Mouse (Mus musculus) midbrain, embryonic 16.5 days (tissue): ENCODE data around the gene Cetn3. TPM values are rescaled to one million over a fixed set of nuclear protein-coding genes. Genes with fewer than 3 reads are reported as not detected.

Experiments used
- ATAC-seq: fragments of 200-750 bp; cut with Nextera tagmentation; 2 replicates; pipeline ENCODE4 v1.8.0; 2017; ENCODE audit warnings: moderate TSS enrichment
- H3K27ac ChIP-seq: fragments of 300-500 bp; sonication (generic); 2 replicates; pipeline ENCODE4 v1.5.1; 2014; ENCODE audit warnings: mild to moderate bottlenecking, low read length, mixed read lengths
- H3K27me3 ChIP-seq: fragments of 300-500 bp; sonication (generic); 2 replicates; pipeline ENCODE4 v1.6.1; 2014; ENCODE audit warnings: low read depth, low read length, mixed read lengths; ENCODE audit not compliant: control insufficient read depth, insufficient read depth
- H3K36me3 ChIP-seq: fragments of 300-500 bp; sonication (generic); 2 replicates; pipeline ENCODE4 v1.6.1; 2014; ENCODE audit warnings: mild to moderate bottlenecking, low read length, moderate library complexity, mixed read lengths; ENCODE audit not compliant: control insufficient read depth, insufficient read depth
- H3K4me1 ChIP-seq: fragments of 300-500 bp; sonication (generic); 2 replicates; pipeline ENCODE4 v1.6.1; 2014; ENCODE audit warnings: mild to moderate bottlenecking, low read length, mixed read lengths; ENCODE audit not compliant: control insufficient read depth, insufficient read depth
- H3K4me2 ChIP-seq: fragments of 300-500 bp; sonication (generic); 2 replicates; pipeline ENCODE4 v1.6.1; 2014; ENCODE audit warnings: mild to moderate bottlenecking, low read length, mixed read lengths
- H3K4me3 ChIP-seq: fragments of 300-500 bp; sonication (generic); 2 replicates; pipeline ENCODE4 v1.5.1; 2014; ENCODE audit warnings: low read depth, mild to moderate bottlenecking, low read length, moderate library complexity, mixed read lengths
- H3K9ac ChIP-seq: fragments of 300-500 bp; sonication (generic); 2 replicates; pipeline ENCODE4 v1.6.1; 2014; ENCODE audit warnings: low read depth, low read length, mixed read lengths
- H3K9me3 ChIP-seq: fragments of 300-500 bp; sonication (generic); replicated peaks from 2 replicates; pipeline ENCODE4 v1.6.1; 2014; ENCODE audit warnings: mild to moderate bottlenecking, low read length, mixed read lengths; ENCODE audit not compliant: control insufficient read depth, poor library complexity, severe bottlenecking
- WGBS: fragments of 180-500 bp; shearing (Covaris S2); extraction: QIAGEN DNeasy Blood & Tissue Kit; methylation state at CpG from one replicate; pipeline ENCODE4 v1.1.7; 2014; 5-methylcytosine and 5-hydroxymethylcytosine counted together
- polyA plus RNA-seq: library from polyadenylated mRNA; unstranded; fragments of >200 nt; fragmentation: Nextera tagmentation; extraction: Ambion mirVana; gene quantifications from 2 replicates; pipeline ENCODE4 v1.2.1, GENCODE M21; 2015

Cetn3 gene
- polyA plus RNA-seq, 1 experiment from 2014 or later, result 218 TPM

- Histone ChIP-seq H3K4me3 (no peak overlapping the region), H3K27me3 (no peaks in the 10 kb centered on the region), H3K4me2 (peak overlapping the region; percentile 44), H3K9ac (no peak overlapping the region), H3K4me1 (no peaks in the 10 kb centered on the region), H3K9me3 (no peaks in the 10 kb centered on the region), H3K36me3 (no peaks in the 10 kb centered on the region), H3K27ac (no peak overlapping the region)
- ATAC-seq, result peak; percentile 72
- WGBS, result 29% methylated on average over 14 of the region's 14 CpGs
These were observed 21.2 kb upstream of the Cetn3 start for GRCm38 (mm10) chr13:81761566-81762186.

- Histone ChIP-seq H3K4me1 (no peaks in the 10 kb centered on the region), H3K9ac (no peak overlapping the region), H3K36me3 (no peaks in the 10 kb centered on the region), H3K27ac (no peak overlapping the region), H3K27me3 (no peaks in the 10 kb centered on the region), H3K4me3 (no peak overlapping the region), H3K4me2 (no peak overlapping the region), H3K9me3 (no peaks in the 10 kb centered on the region)
- WGBS, result 84% methylated on average over 5 of the region's 5 CpGs
- no peak for ATAC-seq
These were observed 18.7 kb upstream of the Cetn3 start for GRCm38 (mm10) chr13:81764173-81764572.

- peak; percentile 87 for ATAC-seq
- Histone ChIP-seq H3K27ac (no peak overlapping the region), H3K4me3 (no peak overlapping the region), H3K27me3 (no peaks in the 10 kb centered on the region), H3K4me2 (no peak overlapping the region), H3K9me3 (no peaks in the 10 kb centered on the region), H3K36me3 (no peaks in the 10 kb centered on the region), H3K4me1 (no peaks in the 10 kb centered on the region), H3K9ac (no peak overlapping the region)
- 70% methylated on average over 7 of the region's 7 CpGs for WGBS
These were observed 15.7 kb upstream of the Cetn3 start for GRCm38 (mm10) chr13:81767038-81767659.

GRCm38 (mm10) chr13:81776217-81776616 lies 6.7 kb upstream of the Cetn3 start:
- H3K27ac ChIP-seq, result no peak overlapping the region
- no peaks in the 10 kb centered on the region for H3K4me1 ChIP-seq
- no peaks in the 10 kb centered on the region for H3K27me3 ChIP-seq
- no peak for ATAC-seq
- no peak overlapping the region for H3K9ac ChIP-seq
- WGBS, result 80% methylated on average over 3 of the region's 3 CpGs
- H3K4me2 ChIP-seq, result no peak overlapping the region
- no peak overlapping the region for H3K4me3 ChIP-seq
- no peaks in the 10 kb centered on the region for H3K36me3 ChIP-seq
- no peaks in the 10 kb centered on the region for H3K9me3 ChIP-seq

GRCm38 (mm10) chr13:81782475-81782874 lies 402 bp upstream of the Cetn3 start:
- 35% methylated on average over 9 of the region's 9 CpGs for WGBS
- H3K4me2 ChIP-seq, result peak overlapping the region; percentile 68
- no peaks in the 10 kb centered on the region for H3K9me3 ChIP-seq
- no peaks in the 10 kb centered on the region for H3K27me3 ChIP-seq
- peaks cover 20% of the 10 kb centered on the region for H3K4me1 ChIP-seq
- peak overlapping the region; percentile 68 for H3K9ac ChIP-seq
- H3K36me3 ChIP-seq, result no peaks in the 10 kb centered on the region
- peak overlapping the region; percentile 100 for H3K27ac ChIP-seq
- ATAC-seq, result no peak
- peak overlapping the region; percentile 76 for H3K4me3 ChIP-seq

- Histone ChIP-seq H3K4me1 (peaks cover 20% of the 10 kb centered on the region), H3K27me3 (no peaks in the 10 kb centered on the region), H3K4me2 (peak overlapping the region; percentile 54), H3K36me3 (no peaks in the 10 kb centered on the region), H3K9me3 (no peaks in the 10 kb centered on the region), H3K4me3 (peak overlapping the region; percentile 76), H3K27ac (peak overlapping the region; percentile 100), H3K9ac (peak overlapping the region; percentile 89)
- ATAC-seq, result peak; percentile 99
- under 1% methylated on average over 62 of the region's 62 CpGs for WGBS
These were observed 797 bp downstream of the Cetn3 start for GRCm38 (mm10) chr13:81783405-81784342.

GRCm38 (mm10) chr13:81785766-81786480 lies 3.0 kb downstream of the Cetn3 start:
- H3K27ac ChIP-seq, result no peak overlapping the region
- H3K4me3 ChIP-seq, result no peak overlapping the region

GRCm38 (mm10) chr13:81790160-81790559 lies 7.3 kb downstream of the Cetn3 start:
- Histone ChIP-seq H3K4me2 (no peak overlapping the region), H3K27me3 (no peaks in the 10 kb centered on the region), H3K36me3 (peaks cover 9% of the 10 kb centered on the region), H3K4me1 (peaks cover 6% of the 10 kb centered on the region), H3K9ac (no peak overlapping the region), H3K9me3 (no peaks in the 10 kb centered on the region), H3K27ac (no peak overlapping the region), H3K4me3 (no peak overlapping the region)
- WGBS, result 97% methylated on average over 8 of the region's 8 CpGs
- no peak for ATAC-seq

More at GRCm38 (mm10) chr13:81785766-81786480, 3.0 kb downstream of the Cetn3 start:
- H3K9me3 ChIP-seq, result no peaks in the 10 kb centered on the region
- ATAC-seq, result no peak
- no peak overlapping the region for H3K9ac ChIP-seq
- WGBS, result 73% methylated on average over 11 of the region's 11 CpGs
- H3K4me2 ChIP-seq, result no peak overlapping the region; the same call in 1 of the 2 replicates
- H3K27me3 ChIP-seq, result no peaks in the 10 kb centered on the region
- peaks cover 20% of the 10 kb centered on the region for H3K4me1 ChIP-seq
- peaks cover 2% of the 10 kb centered on the region; the same call in 1 of the 2 replicates for H3K36me3 ChIP-seq
